Mouse (Mus musculus) limb, embryonic 10.5 days (tissue): Measurements from ENCODE around the gene Cebpg. TPM values are rescaled to one million over a fixed set of nuclear protein-coding genes. Genes with fewer than 3 reads are reported as not detected.

ENCODE experiments used
- DNase-seq: peaks from one replicate; pipeline ENCODE4 v3.0.0-alpha.2; 2017; ENCODE audit warnings: low spot score
- H3K27ac ChIP-seq: fragments of 300-500 bp; sonication (generic); 2 replicates; pipeline ENCODE4 v1.5.1; 2016; ENCODE audit warnings: mild to moderate bottlenecking
- H3K27me3 ChIP-seq: fragments of 300-500 bp; sonication (generic); 2 replicates; pipeline ENCODE4 v1.6.1; 2016; ENCODE audit warnings: low read depth, mild to moderate bottlenecking; ENCODE audit not compliant: poor library complexity, severe bottlenecking
- H3K36me3 ChIP-seq: fragments of 300-500 bp; sonication (generic); 2 replicates; pipeline ENCODE4 v1.6.1; 2016; ENCODE audit warnings: mild to moderate bottlenecking, moderate library complexity
- H3K4me1 ChIP-seq: fragments of 300-500 bp; sonication (generic); 2 replicates; pipeline ENCODE4 v1.6.1; 2016
- H3K4me3 ChIP-seq: fragments of 300-500 bp; sonication (generic); 2 replicates; pipeline ENCODE4 v1.5.1; 2016; ENCODE audit warnings: mild to moderate bottlenecking, moderate library complexity
- H3K9me3 ChIP-seq: fragments of 300-500 bp; sonication (generic); replicated peaks from 2 replicates; pipeline ENCODE4 v1.6.1; 2016; ENCODE audit warnings: mild to moderate bottlenecking
- WGBS: fragments of 180-500 bp; shearing (Covaris S2); methylation state at CpG from one replicate; pipeline ENCODE4 v1.1.7; 2016; 5-methylcytosine and 5-hydroxymethylcytosine counted together
- polyA plus RNA-seq: library from polyadenylated mRNA; unstranded; fragments of >200 nt; fragmentation: Nextera tagmentation; extraction: Ambion mirVana; gene quantifications from 2 replicates; pipeline ENCODE4 v1.2.1, GENCODE M21; 2016

The Cebpg gene
- polyA plus RNA-seq, 1 experiment from 2014 or later, result 44.9 TPM

DNA sequence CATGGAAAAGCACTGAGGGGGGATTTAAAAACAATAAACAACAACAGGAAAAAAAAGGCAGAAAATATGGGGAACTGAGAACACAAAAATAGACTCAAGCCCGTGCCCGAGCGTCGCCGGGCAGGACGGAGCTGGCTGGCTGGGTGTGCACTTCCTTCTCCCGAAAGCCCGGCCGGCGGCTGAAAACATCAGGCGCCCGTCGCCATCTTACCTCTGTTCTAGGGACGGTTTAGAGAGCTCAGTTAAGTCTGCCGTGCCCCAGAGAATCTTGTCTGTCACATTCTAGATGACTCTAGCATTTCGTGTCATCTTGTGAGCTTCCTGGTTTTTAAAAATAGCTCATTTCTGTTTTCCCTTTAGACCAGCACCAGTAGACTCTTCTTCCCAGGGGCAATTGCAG is 27.8 kb downstream of the Cebpg start:
- DNase-seq, result no peak
- Histone ChIP-seq H3K9me3 (no peaks in the 10 kb centered on the region), H3K4me1 (peaks cover 11% of the 10 kb centered on the region), H3K27me3 (no peaks in the 10 kb centered on the region), H3K36me3 (peaks cover 26% of the 10 kb centered on the region), H3K4me3 (no peak overlapping the region), H3K27ac (no peak overlapping the region)
- WGBS, result 91% methylated on average over 16 of the region's 16 CpGs

DNA sequence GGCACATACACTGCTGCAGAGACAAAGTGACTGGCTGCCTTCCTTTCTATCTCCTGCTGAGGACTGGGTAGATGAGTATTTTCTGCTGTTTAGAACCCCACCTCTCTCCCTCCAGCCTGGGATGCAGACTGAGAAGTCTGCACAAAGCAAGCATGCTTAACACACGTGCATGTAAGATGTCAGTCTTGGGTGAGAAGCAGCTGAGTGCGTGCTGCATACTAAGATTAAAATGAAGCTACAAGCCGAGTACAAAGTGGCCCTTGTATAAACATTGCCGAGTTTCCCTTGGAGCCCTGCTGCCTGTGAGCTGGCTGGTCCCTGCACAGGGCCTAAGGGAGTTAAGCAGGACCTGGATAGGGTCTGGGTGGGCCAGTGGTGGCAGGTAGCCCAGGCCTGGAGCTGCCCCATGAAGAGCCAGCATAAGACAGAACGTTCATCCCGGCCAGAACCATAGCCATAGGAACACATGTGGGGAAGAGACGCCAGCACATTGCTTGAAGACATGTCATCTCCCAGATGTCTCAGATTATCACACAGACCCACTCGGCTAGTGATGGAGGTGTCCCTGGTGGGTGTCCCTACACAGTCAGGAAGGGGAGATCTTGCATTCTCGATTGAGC is 28.5 kb downstream of the Cebpg start:
- WGBS, result 85% methylated on average over 9 of the region's 9 CpGs

DNA sequence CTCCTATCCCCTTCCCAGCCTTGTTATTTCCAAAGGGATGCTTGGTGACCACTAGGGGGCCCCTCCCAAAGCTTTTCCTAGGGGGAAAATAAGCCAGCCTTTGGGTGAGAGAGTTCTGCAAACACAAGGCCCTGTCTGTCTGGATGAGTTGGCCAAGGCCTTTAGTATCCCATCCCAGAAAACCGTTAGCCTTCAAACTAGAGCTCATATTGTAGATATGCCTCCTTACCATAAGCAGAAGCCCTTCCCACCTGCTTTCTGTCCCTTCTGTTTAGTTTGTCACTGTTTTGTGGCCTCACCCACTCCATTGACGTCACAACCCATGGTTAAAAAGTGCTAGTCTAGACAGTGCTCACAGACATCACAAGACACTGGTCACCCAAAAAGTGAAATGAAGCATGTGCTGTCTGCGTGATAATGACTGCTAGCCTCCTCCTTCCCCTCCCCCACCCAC is 29.5 kb downstream of the Cebpg start:
- H3K4me1 ChIP-seq, result peaks cover 11% of the 10 kb centered on the region
- H3K27me3 ChIP-seq, result no peaks in the 10 kb centered on the region
- no peak overlapping the region for H3K4me3 ChIP-seq
- WGBS, result 84% methylated on average over 3 of the region's 3 CpGs
- H3K9me3 ChIP-seq, result no peaks in the 10 kb centered on the region
- peaks cover 12% of the 10 kb centered on the region for H3K36me3 ChIP-seq
- DNase-seq, result peak; percentile 62
- H3K27ac ChIP-seq, result no peak overlapping the region

More for the DNA sequence above, 28.5 kb downstream of the Cebpg start:
- no peaks in the 10 kb centered on the region for H3K27me3 ChIP-seq
- DNase-seq, result no peak
- no peak overlapping the region for H3K4me3 ChIP-seq
- H3K27ac ChIP-seq, result no peak overlapping the region
- H3K4me1 ChIP-seq, result peaks cover 11% of the 10 kb centered on the region
- H3K9me3 ChIP-seq, result no peaks in the 10 kb centered on the region
- peaks cover 20% of the 10 kb centered on the region for H3K36me3 ChIP-seq

DNA sequence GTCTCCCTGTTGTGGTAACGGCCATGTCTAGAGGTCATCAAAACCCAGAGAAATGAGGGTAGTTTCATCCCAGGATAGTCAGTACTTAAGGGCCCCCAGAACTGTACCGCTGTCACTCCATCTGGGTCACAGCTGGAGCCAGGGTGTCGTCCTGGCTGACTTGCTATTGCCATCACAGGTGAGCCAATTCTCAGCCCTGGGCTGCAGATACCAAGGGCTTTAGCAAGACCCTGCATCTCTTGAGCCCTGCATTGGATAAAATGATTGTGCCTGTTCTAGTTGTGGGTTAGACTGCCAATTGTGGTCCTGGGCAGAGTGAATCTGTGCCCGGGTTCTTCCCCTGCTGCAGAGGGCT is 30.1 kb downstream of the Cebpg start:
- WGBS, result 79% methylated on average over 4 of the region's 4 CpGs
- Histone ChIP-seq H3K4me1 (peaks cover 11% of the 10 kb centered on the region), H3K9me3 (no peaks in the 10 kb centered on the region), H3K36me3 (peaks cover 12% of the 10 kb centered on the region), H3K4me3 (no peak overlapping the region), H3K27me3 (no peaks in the 10 kb centered on the region), H3K27ac (no peak overlapping the region)
- DNase-seq, result no peak

DNA sequence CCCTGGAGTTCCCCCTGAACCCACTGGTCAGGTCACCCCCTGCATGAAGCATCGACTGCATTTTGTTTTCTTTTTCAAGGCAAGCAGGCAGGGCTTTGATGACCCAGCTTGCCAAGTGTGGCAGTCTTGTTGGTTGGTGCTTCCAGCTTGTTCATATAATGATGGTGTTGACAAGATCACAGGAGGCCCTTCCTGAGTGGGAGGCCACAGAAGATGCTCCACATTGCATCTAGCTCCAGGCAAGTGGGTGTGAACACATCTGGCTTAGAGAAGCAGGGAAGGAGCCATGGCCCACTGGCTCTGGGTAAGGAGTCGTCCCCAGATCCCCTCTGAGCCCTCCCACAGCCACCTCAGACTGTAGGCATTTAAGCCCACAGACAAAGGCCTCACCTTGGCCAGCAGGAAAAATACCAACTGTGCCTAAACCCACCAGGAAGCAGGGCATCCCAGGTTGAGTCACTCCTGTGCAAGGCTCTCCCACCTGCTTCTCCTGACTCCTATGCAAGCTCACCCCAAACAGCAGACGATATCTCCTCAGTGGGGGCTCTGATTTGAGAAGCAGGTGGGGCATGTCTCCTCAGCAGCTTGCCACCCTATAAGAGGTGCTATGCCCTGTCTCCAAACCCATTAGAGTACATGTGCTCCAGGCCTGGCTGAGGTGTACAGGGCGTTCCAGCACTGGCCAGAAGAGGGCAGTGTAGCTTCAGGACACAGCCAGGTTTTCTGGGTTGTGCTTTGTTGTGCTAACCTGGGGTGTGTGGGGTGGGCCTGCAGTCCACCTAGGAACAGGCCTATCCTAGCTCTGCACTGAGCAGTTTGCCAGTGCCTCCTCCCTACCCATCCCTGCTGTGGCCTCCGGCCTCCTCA is 30.7 kb downstream of the Cebpg start:
- Histone ChIP-seq H3K9me3 (no peaks in the 10 kb centered on the region), H3K27ac (no peak overlapping the region), H3K4me1 (peaks cover 11% of the 10 kb centered on the region), H3K27me3 (no peaks in the 10 kb centered on the region), H3K4me3 (no peak overlapping the region), H3K36me3 (peaks cover 18% of the 10 kb centered on the region)
- 52% methylated on average over 5 of the region's 5 CpGs for WGBS
- peak; percentile 86 for DNase-seq

DNA sequence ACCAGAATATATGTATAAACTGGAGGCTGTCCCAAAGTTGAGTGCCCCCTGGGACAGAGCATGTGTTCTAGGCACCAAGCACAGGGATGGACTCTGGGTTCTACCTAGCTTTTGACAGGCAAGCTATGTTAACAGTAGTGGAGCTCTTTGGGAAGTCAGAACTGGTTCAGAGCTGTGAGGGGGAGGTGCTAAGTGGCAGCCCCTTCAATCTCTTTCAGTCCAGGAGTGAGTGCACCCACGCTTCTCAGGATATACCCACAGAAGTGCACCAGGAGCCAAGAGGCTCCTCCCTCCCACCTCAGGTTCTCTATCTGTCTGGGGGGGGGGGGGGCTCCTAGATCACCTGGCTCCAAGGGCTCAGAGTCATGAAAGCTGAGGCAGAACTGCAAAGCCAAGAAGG is 31.9 kb downstream of the Cebpg start:
- no peak for DNase-seq
- 58% methylated on average over 1 of the region's 1 CpGs for WGBS
- no peaks in the 10 kb centered on the region for H3K27me3 ChIP-seq
- H3K4me3 ChIP-seq, result no peak overlapping the region
- H3K9me3 ChIP-seq, result no peaks in the 10 kb centered on the region
- peaks cover 16% of the 10 kb centered on the region for H3K36me3 ChIP-seq
- H3K27ac ChIP-seq, result no peak overlapping the region
- H3K4me1 ChIP-seq, result peaks cover 11% of the 10 kb centered on the region

DNA sequence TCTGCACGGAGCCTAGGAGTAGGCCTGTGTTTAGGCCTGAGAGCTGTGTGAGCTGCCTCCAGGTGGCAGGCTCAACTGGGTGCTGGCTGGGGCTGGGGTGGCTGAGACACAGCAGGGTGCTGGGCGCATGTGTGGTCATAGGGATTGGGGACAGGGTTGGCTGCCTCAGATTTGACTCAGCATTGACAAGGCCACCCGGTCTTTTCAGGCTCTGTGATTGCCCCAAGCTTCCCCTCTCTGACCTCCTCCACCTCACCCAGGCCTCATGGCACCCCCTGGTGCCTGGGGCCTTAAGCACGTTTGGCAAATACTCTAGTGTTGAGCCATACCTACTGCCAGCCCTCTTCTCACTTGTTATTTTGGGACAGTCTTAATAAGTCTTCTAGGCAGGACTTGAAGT is 33.1 kb downstream of the Cebpg start:
- H3K9me3 ChIP-seq, result no peaks in the 10 kb centered on the region
- 84% methylated on average over 4 of the region's 4 CpGs for WGBS
- H3K36me3 ChIP-seq, result peaks cover 16% of the 10 kb centered on the region
- no peaks in the 10 kb centered on the region for H3K27me3 ChIP-seq
- peaks cover 11% of the 10 kb centered on the region for H3K4me1 ChIP-seq
- no peak overlapping the region for H3K4me3 ChIP-seq
- H3K27ac ChIP-seq, result no peak overlapping the region
- no peak for DNase-seq

DNA sequence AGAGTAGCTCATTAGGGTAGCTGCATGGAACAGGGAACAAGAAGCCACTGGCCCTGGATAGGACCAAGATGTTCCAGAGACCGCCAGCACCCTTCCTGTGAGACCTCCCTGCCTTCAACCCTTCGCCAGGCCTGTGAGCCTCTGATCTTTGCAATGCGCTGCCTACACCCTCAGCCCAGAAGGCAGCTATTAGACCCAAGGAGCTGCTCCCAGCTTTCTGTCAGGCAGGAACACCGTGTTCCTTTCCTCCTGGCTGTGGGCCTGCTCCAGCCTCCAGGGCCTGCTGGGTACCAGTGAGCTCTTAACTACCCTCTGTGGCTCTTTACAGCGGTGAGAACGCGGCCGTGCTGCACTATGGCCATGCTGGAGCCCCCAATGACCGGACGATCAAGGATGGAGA is 35.0 kb downstream of the Cebpg start:
- no peaks in the 10 kb centered on the region for H3K9me3 ChIP-seq
- H3K27ac ChIP-seq, result no peak overlapping the region
- peaks cover 11% of the 10 kb centered on the region for H3K4me1 ChIP-seq
- no peak for DNase-seq
- no peaks in the 10 kb centered on the region for H3K27me3 ChIP-seq
- WGBS, result 91% methylated on average over 10 of the region's 10 CpGs
- H3K36me3 ChIP-seq, result peaks cover 16% of the 10 kb centered on the region
- no peak overlapping the region for H3K4me3 ChIP-seq

DNA sequence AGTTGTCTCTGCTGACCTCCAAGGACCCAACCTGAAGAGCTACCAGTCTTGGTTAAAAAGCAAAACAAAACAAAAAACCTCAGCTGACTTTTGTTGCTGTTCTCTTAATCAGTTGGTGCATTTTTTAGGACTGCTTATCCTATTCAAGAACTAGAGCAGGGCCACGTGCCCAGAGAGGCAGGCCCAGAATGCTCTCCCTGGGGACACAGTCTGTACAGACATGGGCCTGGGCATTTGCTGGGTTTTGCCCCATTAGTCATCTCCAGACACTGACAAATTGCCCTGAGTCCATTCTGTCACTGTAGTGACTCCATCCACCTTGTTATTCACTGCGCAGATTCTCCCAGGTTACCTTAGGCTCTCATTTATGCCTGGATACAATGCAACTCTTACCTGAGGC is 41.1 kb downstream of the Cebpg start:
- Histone ChIP-seq H3K4me3 (no peak overlapping the region), H3K36me3 (0 out of 2 replicates have a peak, but pooled peaks cover under 1% of the 10 kb centered on the region), H3K9me3 (no peaks in the 10 kb centered on the region), H3K27me3 (no peaks in the 10 kb centered on the region), H3K4me1 (no peaks in the 10 kb centered on the region), H3K27ac (no peak overlapping the region)
- 91% methylated on average over 2 of the region's 2 CpGs for WGBS
- no peak for DNase-seq

DNA sequence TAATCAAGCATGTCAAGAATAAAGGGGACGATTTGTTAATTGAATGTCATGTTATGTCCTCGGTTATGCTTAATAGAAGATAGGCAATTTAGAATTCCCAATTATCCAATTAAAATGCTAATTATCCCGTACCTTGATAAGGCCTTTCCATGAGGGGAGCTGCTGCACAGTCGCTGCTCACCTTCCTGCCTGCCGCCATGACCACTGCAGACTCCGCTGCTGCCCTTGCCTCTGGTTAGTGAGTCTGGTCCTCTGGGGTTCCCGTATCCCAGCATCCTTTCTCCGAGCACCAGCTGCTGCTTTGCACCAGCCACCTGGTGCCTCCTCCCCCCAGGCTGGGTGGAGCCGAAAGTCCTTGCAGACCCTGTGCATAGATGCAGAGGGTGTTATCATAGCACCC is 43.1 kb downstream of the Cebpg start:
- DNase-seq, result no peak
- Histone ChIP-seq H3K4me3 (no peak overlapping the region), H3K27ac (no peak overlapping the region), H3K36me3 (no peaks in the 10 kb centered on the region), H3K4me1 (no peaks in the 10 kb centered on the region), H3K9me3 (no peaks in the 10 kb centered on the region), H3K27me3 (no peaks in the 10 kb centered on the region)
- WGBS, result 80% methylated on average over 9 of the region's 9 CpGs

DNA sequence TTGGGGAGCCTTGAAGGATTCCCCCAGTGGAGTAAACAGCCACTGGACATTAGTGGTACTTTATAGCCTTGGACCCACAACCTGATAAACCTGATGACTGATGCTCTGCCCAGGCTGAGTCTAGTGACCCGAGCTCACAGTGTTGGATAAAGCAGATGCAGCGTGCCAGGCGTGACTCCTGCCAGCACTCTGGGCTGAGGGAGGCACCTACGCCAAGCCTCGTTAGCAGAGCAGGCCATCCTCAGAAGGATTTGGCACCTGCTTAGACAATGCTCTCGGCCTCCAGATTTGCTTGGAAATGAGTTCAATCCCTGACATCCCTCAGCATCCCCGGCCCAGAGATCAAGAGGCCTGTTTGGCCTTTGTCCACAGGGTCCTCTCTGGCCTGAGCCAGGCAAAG is 49.7 kb downstream of the Cebpg start:
- Histone ChIP-seq H3K4me1 (no peaks in the 10 kb centered on the region), H3K27ac (no peak overlapping the region), H3K36me3 (0 out of 2 replicates have a peak, but pooled peaks cover 4% of the 10 kb centered on the region), H3K27me3 (no peaks in the 10 kb centered on the region), H3K9me3 (no peaks in the 10 kb centered on the region), H3K4me3 (no peak overlapping the region)
- WGBS, result 89% methylated on average over 7 of the region's 7 CpGs
- DNase-seq, result no peak

DNA sequence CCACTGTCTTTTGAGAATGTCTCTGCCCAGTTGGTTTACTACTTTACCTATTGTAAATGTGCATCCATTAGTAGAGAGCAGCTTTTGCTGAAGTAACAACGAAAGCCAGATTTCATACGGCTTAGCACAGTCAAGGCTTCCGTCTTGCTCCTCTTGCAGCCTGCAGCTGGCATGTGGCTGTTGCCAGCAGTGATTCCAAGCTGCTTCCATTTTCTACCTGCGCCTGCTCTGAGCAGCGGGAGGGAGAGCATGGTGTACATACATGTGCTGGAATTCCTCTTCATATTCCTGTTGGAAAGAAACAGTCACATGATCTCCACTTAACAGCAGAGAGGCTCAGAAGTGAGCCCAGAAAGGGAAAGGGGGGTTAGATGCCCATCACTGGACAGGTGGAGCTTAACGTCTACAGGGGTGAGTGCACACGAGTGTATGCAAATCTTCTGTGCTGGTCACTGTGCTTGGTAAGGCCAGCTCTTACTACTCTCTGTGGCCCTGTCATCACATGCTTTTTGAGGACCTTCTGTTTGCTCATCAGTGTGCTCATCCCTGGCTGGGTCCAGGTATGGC is 53.1 kb downstream of the Cebpg start:
- WGBS, result 84% methylated on average over 7 of the region's 7 CpGs
- Histone ChIP-seq H3K36me3 (0 out of 2 replicates have a peak, but pooled peaks cover 4% of the 10 kb centered on the region), H3K4me1 (peaks cover 7% of the 10 kb centered on the region), H3K9me3 (no peaks in the 10 kb centered on the region), H3K27me3 (no peaks in the 10 kb centered on the region), H3K27ac (no peak overlapping the region), H3K4me3 (no peak overlapping the region)
- DNase-seq, result no peak

DNA sequence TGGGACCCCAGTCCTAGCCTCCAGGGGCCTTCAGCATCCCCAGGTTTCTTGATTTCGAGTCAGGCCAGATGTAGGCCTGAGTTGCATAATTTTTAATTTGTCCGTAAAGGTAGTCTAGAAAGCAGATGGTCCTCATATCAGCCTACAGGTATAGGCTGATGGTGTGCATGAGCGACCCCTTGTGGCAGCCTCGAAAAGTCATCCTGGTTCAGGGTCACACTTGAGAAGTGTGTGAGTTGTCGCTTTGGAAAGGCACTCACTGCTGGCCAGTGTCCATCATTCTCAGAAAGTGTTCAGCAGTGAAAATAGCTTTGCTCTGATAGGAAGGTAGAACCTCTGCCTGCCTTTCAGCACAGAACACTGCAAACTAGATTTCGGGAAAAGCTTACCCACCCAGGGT is 55.5 kb downstream of the Cebpg start:
- Histone ChIP-seq H3K36me3 (no peaks in the 10 kb centered on the region), H3K4me3 (no peak overlapping the region), H3K27me3 (no peaks in the 10 kb centered on the region), H3K27ac (no peak overlapping the region), H3K4me1 (peaks cover 29% of the 10 kb centered on the region), H3K9me3 (no peaks in the 10 kb centered on the region)
- WGBS, result 47% methylated on average over 6 of the region's 6 CpGs
- DNase-seq, result peak; percentile 68
